In genomic region chr11:12837387-12837786, GRCm38 (mm10) we compare ENCODE assay signal across 27 mouse cellular contexts.
"Had no signal": no experiment of that assay in that cellular context is flagged by ENCODE, and none has a peak within 500 bp of the region (broad histone marks: within the 10 kb centered on the region; RNA-seq: fewer than 3 reads in every experiment).

No protein-coding gene starts in this region.

- H3K9ac ChIP-seq: embryonic facial prominence, embryonic 12.5 days; embryonic facial prominence, embryonic 13.5 days; embryonic facial prominence, embryonic 15.5 days; forebrain, embryonic 12.5 days; forebrain, embryonic 13.5 days; forebrain, embryonic 15.5 days; forebrain, postnatal 0 days had no signal

- DNase-seq: cerebellum, adult 8-10 months; cerebellum, adult 9-10 months; cerebellum, adult 9-11 months; cerebellum, postnatal 14 days; cerebellum, postnatal 25 days; cerebellum, postnatal 36 days; embryo, embryonic 11 days; gastrocnemius, adult 2 months; gastrocnemius, postnatal 10 days; gastrocnemius, postnatal 14 days; gastrocnemius, postnatal 25 days; gastrocnemius, postnatal 36 days; heart, adult 11 months; heart, adult 18-20 months; heart, adult 2 months had no signal

- H3K4me1 ChIP-seq: embryonic facial prominence, embryonic 10.5 days; embryonic facial prominence, embryonic 12.5 days; embryonic facial prominence, embryonic 13.5 days; embryonic facial prominence, embryonic 15.5 days; forebrain, embryonic 10.5 days; forebrain, embryonic 12.5 days; forebrain, embryonic 13.5 days; forebrain, embryonic 15.5 days had no signal

- H3K9me3 ChIP-seq: embryonic facial prominence, embryonic 10.5 days; embryonic facial prominence, embryonic 12.5 days; embryonic facial prominence, embryonic 13.5 days; embryonic facial prominence, embryonic 15.5 days; forebrain, embryonic 10.5 days; forebrain, embryonic 12.5 days; forebrain, embryonic 13.5 days; forebrain, embryonic 15.5 days had no signal

- H3K4me3 ChIP-seq: embryonic facial prominence, embryonic 10.5 days; embryonic facial prominence, embryonic 12.5 days; embryonic facial prominence, embryonic 13.5 days; embryonic facial prominence, embryonic 15.5 days; erythroblast, embryonic 14.5 days; forebrain, embryonic 10.5 days; forebrain, embryonic 12.5 days; forebrain, embryonic 13.5 days; forebrain, embryonic 15.5 days; gastrocnemius, adult 2 months; heart, adult 2 months had no signal

- ATAC-seq: forebrain, embryonic 13.5 days; forebrain, embryonic 14.5 days; forebrain, embryonic 15.5 days; forebrain, embryonic 16.5 days had no signal

- H3K27ac ChIP-seq: embryonic facial prominence, embryonic 10.5 days; embryonic facial prominence, embryonic 12.5 days; embryonic facial prominence, embryonic 13.5 days; embryonic facial prominence, embryonic 15.5 days; forebrain, embryonic 10.5 days; forebrain, embryonic 12.5 days; forebrain, embryonic 13.5 days; forebrain, embryonic 15.5 days; gastrocnemius, adult 2 months; heart, adult 2 months had no signal

- H3K27me3 ChIP-seq: embryonic facial prominence, embryonic 12.5 days; embryonic facial prominence, embryonic 13.5 days; embryonic facial prominence, embryonic 15.5 days; forebrain, embryonic 12.5 days; forebrain, embryonic 13.5 days; forebrain, embryonic 15.5 days had no signal

- H3K36me3 ChIP-seq: embryonic facial prominence, embryonic 10.5 days; embryonic facial prominence, embryonic 12.5 days; embryonic facial prominence, embryonic 13.5 days; embryonic facial prominence, embryonic 15.5 days; forebrain, embryonic 10.5 days; forebrain, embryonic 12.5 days; forebrain, embryonic 15.5 days had no signal
